Mouse (Mus musculus): Measurements from ENCODE around the gene Larp6. TPM values are rescaled to one million over a fixed set of nuclear protein-coding genes. Genes with fewer than 3 reads are reported as not detected.

Gene Larp6
- total and polyA plus RNA-seq, 3 experiments, result not detected

GRCm38 (mm10) chr9:60681005-60681404 is 31.8 kb upstream of the Larp6 start:
- DNase-seq (ENCODE audit: low read depth, low spot score), result peak; percentile 51
- Histone ChIP-seq H3K9me3 (replicated peaks; ENCODE audit: insufficient read depth, low read length) (no peaks in the 10 kb centered on the region), H3K4me1 (ENCODE audit: control insufficient read depth in 1 of 2, insufficient read depth in 2 of 2, low read length in 2 of 2) (no peaks in the 10 kb centered on the region), H3K79me2 (ENCODE audit: control insufficient read depth, insufficient read depth, low read length, poor library complexity) (no peaks in the 10 kb centered on the region), H3K36me3 (ENCODE audit: control insufficient read depth in 1 of 2, insufficient read depth in 2 of 2, low read length in 2 of 2) (no peaks in the 10 kb centered on the region), H3K27ac (ENCODE audit: control insufficient read depth, low read depth, low read length) (no peak overlapping the region), H3K4me3 (ENCODE audit: control insufficient read depth in 1 of 2, insufficient read depth in 1 of 2, low read depth in 2 of 2, low read length in 2 of 2) (no peak overlapping the region), H3K27me3 (ENCODE audit: control insufficient read depth in 1 of 2, insufficient read depth in 2 of 2, low read length in 2 of 2) (no peaks in the 10 kb centered on the region), H3K9ac (ENCODE audit: control insufficient read depth, low read depth, low read length, poor library complexity, severe bottlenecking) (no peak overlapping the region)
- peak; percentile 32 to 46 (median 41) for TF ChIP-seq CTCF (IDR thresholded peaks at IDR 0.05 in 2 of 3, conservative IDR thresholded peaks at IDR 0.05 in 1 of 3; ENCODE audit: control insufficient read depth in 1 of 3, insufficient read depth in 1 of 3, low read depth in 2 of 3, low read length in 3 of 3, poor library complexity in 1 of 3, severe bottlenecking in 1 of 3)
- peak; percentile 30 for TF ChIP-seq RAD21 (IDR thresholded peaks at IDR 0.05; ENCODE audit: low read depth, low read length)
- no peak for TF ChIP-seq HCFC1 (IDR thresholded peaks at IDR 0.05; ENCODE audit: low read depth, low read length)
- TF ChIP-seq SMC3 (IDR thresholded peaks at IDR 0.05; ENCODE audit: low read depth, low read length), result peak; percentile 59

GRCm38 (mm10) chr9:60682753-60683152 is 30.0 kb upstream of the Larp6 start:
- Histone ChIP-seq H3K4me3 (ENCODE audit: control insufficient read depth in 1 of 2, insufficient read depth in 1 of 2, low read depth in 2 of 2, low read length in 2 of 2) (no peak overlapping the region), H3K4me1 (ENCODE audit: control insufficient read depth in 1 of 2, insufficient read depth in 2 of 2, low read length in 2 of 2) (no peaks in the 10 kb centered on the region; a peak in 1 of 4 replicates), H3K9me3 (replicated peaks; ENCODE audit: insufficient read depth, low read length) (no peaks in the 10 kb centered on the region), H3K79me2 (ENCODE audit: control insufficient read depth, insufficient read depth, low read length, poor library complexity) (no peaks in the 10 kb centered on the region), H3K27ac (ENCODE audit: control insufficient read depth, low read depth, low read length) (no peak overlapping the region), H3K27me3 (ENCODE audit: control insufficient read depth in 1 of 2, insufficient read depth in 2 of 2, low read length in 2 of 2) (no peaks in the 10 kb centered on the region), H3K36me3 (ENCODE audit: control insufficient read depth in 1 of 2, insufficient read depth in 2 of 2, low read length in 2 of 2) (no peaks in the 10 kb centered on the region), H3K9ac (ENCODE audit: control insufficient read depth, low read depth, low read length, poor library complexity, severe bottlenecking) (no peak overlapping the region)
- TF ChIP-seq TBP (IDR thresholded peaks at IDR 0.05; ENCODE audit: low read depth, low read length) (no peak), NELFE (IDR thresholded peaks at IDR 0.05; ENCODE audit: low read depth, low read length) (no peak), USF2 (IDR thresholded peaks at IDR 0.05; ENCODE audit: borderline replicate concordance in 1 of 2, insufficient read depth in 1 of 2, low read depth in 1 of 2, low read length in 2 of 2) (no peak), RAD21 (IDR thresholded peaks at IDR 0.05; ENCODE audit: low read depth, low read length) (no peak), MYB (IDR thresholded peaks at IDR 0.05; ENCODE audit: low read depth, low read length) (no peak), CTCF (IDR thresholded peaks at IDR 0.05 in 2 of 3, conservative IDR thresholded peaks at IDR 0.05 in 1 of 3; ENCODE audit: control insufficient read depth in 1 of 3, insufficient read depth in 1 of 3, low read depth in 2 of 3, low read length in 3 of 3, poor library complexity in 1 of 3, severe bottlenecking in 1 of 3) (no peak), EP300 (IDR thresholded peaks at IDR 0.05; ENCODE audit: low read depth in 1 of 2, low read length in 2 of 2) (no peak), ZMIZ1 (IDR thresholded peaks at IDR 0.05; ENCODE audit: low read depth, low read length) (no peak), HCFC1 (IDR thresholded peaks at IDR 0.05; ENCODE audit: low read depth, low read length) (no peak), NRF1 (IDR thresholded peaks at IDR 0.05; ENCODE audit: insufficient read depth, low read depth, low read length, poor library complexity, severe bottlenecking) (no peak)
- no peak for DNase-seq (ENCODE audit: low read depth, low spot score)

GRCm38 (mm10) chr9:60687415-60687814 is 25.4 kb upstream of the Larp6 start:
- H3K4me3 ChIP-seq (ENCODE audit: control insufficient read depth in 1 of 2, insufficient read depth in 1 of 2, low read depth in 2 of 2, low read length in 2 of 2), result peak overlapping the region; percentile 61
- H3K4me1 ChIP-seq (ENCODE audit: control insufficient read depth in 1 of 2, insufficient read depth in 2 of 2, low read length in 2 of 2), result no peaks in the 10 kb centered on the region; a peak in 1 of 4 replicates
- no peaks in the 10 kb centered on the region for H3K9me3 ChIP-seq (replicated peaks; ENCODE audit: insufficient read depth, low read length)
- DNase-seq (ENCODE audit: low read depth, low spot score), result no peak
- no peak overlapping the region for H3K27ac ChIP-seq (ENCODE audit: control insufficient read depth, low read depth, low read length)
- H3K36me3 ChIP-seq (ENCODE audit: control insufficient read depth in 1 of 2, insufficient read depth in 2 of 2, low read length in 2 of 2), result no peaks in the 10 kb centered on the region
- H3K9ac ChIP-seq (ENCODE audit: control insufficient read depth, low read depth, low read length, poor library complexity, severe bottlenecking), result peak overlapping the region; percentile 1; the same call in 1 of the 2 replicates
- no peaks in the 10 kb centered on the region for H3K79me2 ChIP-seq (ENCODE audit: control insufficient read depth, insufficient read depth, low read length, poor library complexity)
- TF ChIP-seq ELF1 (IDR thresholded peaks at IDR 0.05; ENCODE audit: low read depth, low read length) (no peak), RAD21 (IDR thresholded peaks at IDR 0.05; ENCODE audit: low read depth, low read length) (peak; percentile 41), ZNF384 (IDR thresholded peaks at IDR 0.05; ENCODE audit: low read depth, low read length) (0 out of 2 replicates have a peak, but pooled peaks have one; percentile 40), CHD1 (IDR thresholded peaks at IDR 0.05; ENCODE audit: low read depth, low read length) (no peak), NELFE (IDR thresholded peaks at IDR 0.05; ENCODE audit: low read depth, low read length) (no peak), CTCF (IDR thresholded peaks at IDR 0.05 in 2 of 3, conservative IDR thresholded peaks at IDR 0.05 in 1 of 3; ENCODE audit: control insufficient read depth in 1 of 3, insufficient read depth in 1 of 3, low read depth in 2 of 3, low read length in 3 of 3, poor library complexity in 1 of 3, severe bottlenecking in 1 of 3) (peak in 2 of 3 experiments; percentile 26 to 39; a peak in 3 of 6 replicates), SMC3 (IDR thresholded peaks at IDR 0.05; ENCODE audit: low read depth, low read length) (peak; percentile 45; the same call in 1 of the 2 replicates), JUND (IDR thresholded peaks at IDR 0.05; ENCODE audit: low read depth, low read length) (no peak), NRF1 (IDR thresholded peaks at IDR 0.05; ENCODE audit: insufficient read depth, low read depth, low read length, poor library complexity, severe bottlenecking) (no peak), UBTF (IDR thresholded peaks at IDR 0.05; ENCODE audit: borderline replicate concordance, insufficient read depth, low read depth, low read length) (no peak), POLR2AphosphoS2 (IDR thresholded peaks at IDR 0.05; ENCODE audit: low read length) (no peak), ETS1 (IDR thresholded peaks at IDR 0.05; ENCODE audit: low read depth, low read length) (no peak), ZMIZ1 (IDR thresholded peaks at IDR 0.05; ENCODE audit: low read depth, low read length) (no peak), USF1 (IDR thresholded peaks at IDR 0.05; ENCODE audit: low read depth, low read length) (no peak)
- no peaks in the 10 kb centered on the region for H3K27me3 ChIP-seq (ENCODE audit: control insufficient read depth in 1 of 2, insufficient read depth in 2 of 2, low read length in 2 of 2)
